Mouse (Mus musculus): ENCODE results near the gene Spcs1.

The Spcs1 gene

GRCm38 (mm10) chr14:31001307-31002205, at the start of gene Spcs1, which contains the start of gene Glt8d1:
Gene Spcs1 (minus strand): TSS chr14:31001672.
Gene Glt8d1 (plus strand): TSS chr14:31001400.
- DNase-seq (ENCODE audit: low spot score): peak; percentile 71

DNA sequence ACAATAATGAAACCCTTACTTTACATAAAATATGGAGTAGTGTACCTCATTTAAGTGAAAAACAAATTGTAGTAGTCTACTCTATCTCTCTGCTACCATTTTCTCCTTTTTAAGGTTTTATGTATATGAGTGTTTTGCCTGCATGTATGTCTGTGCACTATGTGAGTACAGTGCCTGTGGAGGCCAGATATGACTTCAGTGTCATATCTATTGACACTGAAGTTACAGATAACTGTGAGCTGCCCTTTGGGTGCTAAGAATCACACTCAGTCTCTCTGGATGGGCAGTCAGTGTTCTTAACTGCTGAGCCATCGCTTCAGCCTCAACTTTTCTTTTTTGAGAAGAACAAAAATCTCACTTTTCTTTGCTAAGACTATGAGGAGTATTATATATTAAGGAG, 44.3 kb upstream of the Spcs1 start:
- no peak for DNase-seq (ENCODE audit: low spot score)

- DNase-seq (ENCODE audit: low spot score): no peak
Observed at GRCm38 (mm10) chr14:31045296-31045695, 43.8 kb upstream of the Spcs1 start.

GRCm38 (mm10) chr14:31025785-31026184, 24.3 kb upstream of the Spcs1 start:
- no peak for DNase-seq (ENCODE audit: low spot score)

- DNase-seq (ENCODE audit: low spot score): peak; percentile 60
Observed at GRCm38 (mm10) chr14:31022579-31022978, 21.1 kb upstream of the Spcs1 start.

- peak; percentile 62 for DNase-seq (ENCODE audit: low spot score)
Observed at GRCm38 (mm10) chr14:31019331-31020205, 18.1 kb upstream of the Spcs1 start.

DNA sequence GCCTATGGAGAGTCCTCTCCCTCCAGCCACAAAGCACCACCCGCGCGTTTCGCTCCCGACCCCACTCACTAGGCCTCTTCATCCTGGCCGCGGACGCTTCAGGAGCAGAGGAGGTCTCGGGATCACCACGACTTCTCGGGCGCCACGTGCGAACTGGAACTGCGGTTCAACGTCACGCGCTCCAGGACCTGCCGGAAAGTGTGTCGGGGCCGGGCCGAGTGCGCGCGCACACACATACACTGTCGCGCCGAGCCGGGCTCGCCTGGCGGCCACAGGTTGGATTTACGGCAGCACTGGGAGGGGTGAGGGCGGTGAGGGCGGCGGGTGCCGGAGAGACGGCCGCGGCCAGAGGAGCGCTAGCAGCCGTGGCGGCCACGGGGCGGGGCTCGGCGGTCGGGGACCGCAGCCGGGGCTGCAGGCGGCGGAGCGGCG, 17.4 kb upstream of the Spcs1 start, which contains the start of the genes Pbrm1 and Gnl3:
TSS of gene Pbrm1 (plus strand) at position 279 of the 432 bp plus-strand sequence.
TSS of gene Gnl3 (minus strand) at position 293 of the 432 bp plus-strand sequence.
- DNase-seq (ENCODE audit: low spot score): peak; percentile 87

GRCm38 (mm10) chr14:31017854-31018253, 16.4 kb upstream of the Spcs1 start:
- peak; percentile 57 for DNase-seq (ENCODE audit: low spot score)

DNA sequence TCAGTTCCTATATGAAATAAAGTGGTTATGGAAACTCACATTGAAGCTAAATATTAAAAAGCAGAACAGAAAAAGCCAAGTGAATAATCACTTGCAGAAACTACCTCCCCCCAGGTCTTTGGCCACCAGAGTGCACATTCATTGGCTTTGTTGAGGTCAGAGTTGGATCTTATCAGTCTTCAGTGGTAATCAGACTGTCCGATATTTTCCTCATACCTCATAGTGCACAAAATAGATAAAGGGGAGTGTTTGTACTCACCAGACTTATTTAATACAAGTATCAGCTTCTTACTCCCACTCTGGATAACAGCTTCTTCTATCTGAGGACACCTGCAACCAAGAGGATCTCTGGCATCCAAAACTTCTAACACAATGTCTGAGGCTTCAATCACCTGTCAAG, 14.6 kb upstream of the Spcs1 start:
- DNase-seq (ENCODE audit: low spot score): no peak

DNA sequence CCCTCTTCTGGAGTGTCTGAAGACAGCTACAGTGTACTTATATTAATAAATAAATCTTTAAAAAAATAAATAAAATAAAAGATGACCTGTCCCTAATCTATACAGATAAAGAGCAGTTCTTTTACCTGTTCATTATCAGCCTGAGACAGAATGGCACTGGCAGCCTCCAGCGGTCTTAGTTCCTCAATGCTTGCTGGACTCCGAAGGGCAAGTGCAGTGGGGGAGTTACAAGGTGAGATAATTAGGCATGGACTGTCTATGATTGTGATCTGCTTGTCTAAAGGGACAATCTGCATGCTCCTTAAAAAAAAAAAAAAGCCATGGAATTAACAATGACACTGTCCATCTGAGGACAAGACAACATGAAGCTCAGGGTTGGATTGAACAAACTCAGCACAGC, 12.5 kb upstream of the Spcs1 start:
- no peak for DNase-seq (ENCODE audit: low spot score)

DNA sequence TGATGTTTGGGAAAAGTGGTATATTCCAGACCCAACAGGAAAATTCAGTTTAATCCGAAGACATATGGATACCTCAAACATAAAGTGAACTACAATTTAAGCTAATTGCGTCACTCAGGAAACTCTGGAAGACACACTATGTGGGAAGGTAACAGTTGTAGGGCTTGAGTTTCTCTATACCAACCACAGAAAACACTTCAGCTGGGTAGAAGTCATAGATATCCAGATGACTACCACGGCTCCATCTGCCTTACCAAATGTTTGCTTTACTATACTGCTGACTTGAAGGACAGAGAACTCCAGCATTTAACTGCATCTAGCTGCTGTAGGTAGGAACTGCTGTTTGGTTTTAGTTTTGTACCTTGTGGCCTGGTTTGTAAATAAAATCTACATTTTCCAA, 10.1 kb upstream of the Spcs1 start:
- no peak for DNase-seq (ENCODE audit: low spot score)

DNA sequence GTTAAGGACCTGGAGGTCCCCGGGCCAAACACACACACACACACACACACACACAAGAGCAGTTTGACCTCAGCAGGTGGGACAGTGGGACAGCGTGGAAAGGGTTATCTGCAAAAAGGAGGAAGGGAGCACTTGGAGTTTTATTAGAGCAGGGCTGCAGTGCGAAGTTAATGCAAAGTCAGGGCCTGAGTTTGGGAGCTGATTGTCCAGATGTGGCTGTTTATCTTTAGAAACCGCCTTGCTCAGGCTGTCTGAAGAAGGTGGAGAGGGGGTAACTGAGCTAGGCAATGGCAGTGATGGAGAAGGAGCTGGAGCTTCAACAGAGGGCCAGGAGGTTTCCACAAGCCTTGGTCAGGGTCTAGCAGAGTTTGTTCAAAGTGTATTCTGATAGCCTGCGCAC, 5.3 kb upstream of the Spcs1 start:
- DNase-seq (ENCODE audit: low spot score): no peak

DNA sequence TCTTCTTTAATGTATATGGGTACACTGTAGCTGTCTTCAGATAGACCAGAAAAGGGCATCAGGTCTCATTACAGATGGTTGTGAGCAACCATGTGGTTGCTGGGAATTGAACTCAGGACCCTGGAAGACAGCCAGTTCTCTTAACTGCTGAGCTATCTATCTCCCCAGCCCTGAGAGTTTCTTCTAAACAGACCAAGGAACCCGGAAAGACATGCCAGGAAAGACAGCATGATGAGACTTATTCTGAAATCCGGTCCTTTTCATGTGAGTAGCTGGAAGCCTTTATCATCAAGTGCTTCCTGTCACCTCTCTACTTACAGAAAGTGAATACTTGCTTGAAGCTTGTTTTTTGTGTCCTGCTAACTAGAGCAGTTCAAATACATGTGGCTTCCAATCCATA, 3.1 kb upstream of the Spcs1 start:
- DNase-seq (ENCODE audit: low spot score): no peak

GRCm38 (mm10) chr14:31000816-31001306, 611 bp downstream of the Spcs1 start:
- DNase-seq (ENCODE audit: low spot score): peak; percentile 23

- no peak for DNase-seq (ENCODE audit: low spot score)
Observed at GRCm38 (mm10) chr14:31000356-31000755, 1.1 kb downstream of the Spcs1 start.

- no peak for DNase-seq (ENCODE audit: low spot score)
Observed at GRCm38 (mm10) chr14:30996417-30996816, 5.1 kb downstream of the Spcs1 start.

DNA sequence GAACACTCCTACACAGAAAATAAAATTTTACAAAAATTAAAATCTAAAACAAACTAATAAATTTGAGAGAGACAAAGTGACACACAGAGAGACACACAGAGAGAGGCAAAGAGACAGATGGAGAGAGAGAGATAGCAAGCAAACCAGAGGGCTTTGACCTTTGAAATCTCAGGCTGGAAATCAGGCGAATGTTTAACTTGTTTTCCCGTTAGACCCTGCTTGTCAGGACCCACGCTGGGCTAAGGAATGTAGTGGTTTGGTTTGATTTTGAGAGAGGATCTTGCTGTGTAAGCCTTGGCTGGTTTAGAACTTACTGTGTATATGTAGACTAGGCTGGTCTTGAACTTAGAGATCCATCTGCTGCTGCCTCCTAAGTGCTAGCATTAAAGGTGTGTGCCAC, 25.2 kb downstream of the Spcs1 start:
- no peak for DNase-seq (ENCODE audit: low spot score)

DNA sequence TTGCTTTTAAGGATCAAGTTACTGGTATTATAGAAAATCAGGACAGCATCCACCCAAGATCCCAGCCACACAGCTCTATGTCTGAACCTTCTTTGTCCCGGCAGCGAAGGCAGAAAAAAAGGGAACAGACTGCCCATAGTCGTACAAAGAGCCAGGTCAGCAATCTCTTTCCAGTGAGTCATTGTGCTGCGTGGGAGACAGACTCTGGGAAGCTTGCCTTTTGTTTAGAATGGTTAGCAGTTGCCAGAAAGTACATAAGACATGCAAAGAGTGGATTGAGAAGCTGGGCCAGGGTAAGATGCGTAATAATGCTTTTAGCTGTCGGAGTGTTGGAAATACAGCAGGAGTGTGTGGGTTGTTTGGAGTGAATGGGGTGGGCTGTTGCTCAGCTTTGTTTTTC, 27.3 kb downstream of the Spcs1 start:
- DNase-seq (ENCODE audit: low spot score): peak; percentile 69

GRCm38 (mm10) chr14:30960366-30960765, 41.1 kb downstream of the Spcs1 start:
- no peak for DNase-seq (ENCODE audit: low spot score)

DNA sequence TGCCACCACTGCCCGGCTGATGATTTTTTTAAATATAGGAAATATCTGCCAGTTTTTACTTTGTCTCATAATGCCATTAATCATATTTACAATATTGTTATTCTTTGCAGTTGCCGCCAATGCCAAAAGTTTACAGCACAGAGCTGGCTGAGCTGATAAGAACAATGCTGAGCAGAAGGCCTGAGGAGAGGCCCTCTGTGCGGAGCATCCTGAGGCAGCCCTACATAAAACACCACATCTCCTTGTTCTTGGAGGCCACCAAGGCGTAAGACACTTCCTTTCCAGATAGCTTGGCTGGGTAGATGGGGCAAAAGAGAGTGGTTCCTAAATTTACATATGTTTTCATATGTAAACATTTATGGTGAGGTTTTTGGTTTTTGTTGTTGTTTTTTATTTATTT, 42.4 kb downstream of the Spcs1 start:
- no peak for DNase-seq (ENCODE audit: low spot score)

DNA sequence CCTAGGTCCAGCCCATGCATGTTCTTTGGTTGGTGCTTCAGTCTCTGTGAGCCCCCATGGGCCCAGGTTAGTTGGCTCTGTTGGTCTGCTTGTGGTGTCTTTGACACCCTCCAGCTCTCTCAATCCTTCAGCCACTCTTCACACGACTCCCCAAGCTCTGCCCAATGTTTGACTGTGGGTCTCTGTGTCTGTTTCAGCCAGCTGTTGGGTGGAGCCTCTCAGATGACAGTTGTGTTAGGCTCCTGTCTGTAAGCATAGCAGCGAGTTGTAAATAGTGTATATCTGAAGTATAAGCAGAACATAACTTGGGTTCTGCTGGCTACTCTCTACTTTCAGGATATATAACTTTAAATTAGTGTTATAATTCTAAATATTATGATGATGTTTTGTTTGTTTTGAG, 43.0 kb downstream of the Spcs1 start:
- DNase-seq (ENCODE audit: low spot score): no peak

DNA sequence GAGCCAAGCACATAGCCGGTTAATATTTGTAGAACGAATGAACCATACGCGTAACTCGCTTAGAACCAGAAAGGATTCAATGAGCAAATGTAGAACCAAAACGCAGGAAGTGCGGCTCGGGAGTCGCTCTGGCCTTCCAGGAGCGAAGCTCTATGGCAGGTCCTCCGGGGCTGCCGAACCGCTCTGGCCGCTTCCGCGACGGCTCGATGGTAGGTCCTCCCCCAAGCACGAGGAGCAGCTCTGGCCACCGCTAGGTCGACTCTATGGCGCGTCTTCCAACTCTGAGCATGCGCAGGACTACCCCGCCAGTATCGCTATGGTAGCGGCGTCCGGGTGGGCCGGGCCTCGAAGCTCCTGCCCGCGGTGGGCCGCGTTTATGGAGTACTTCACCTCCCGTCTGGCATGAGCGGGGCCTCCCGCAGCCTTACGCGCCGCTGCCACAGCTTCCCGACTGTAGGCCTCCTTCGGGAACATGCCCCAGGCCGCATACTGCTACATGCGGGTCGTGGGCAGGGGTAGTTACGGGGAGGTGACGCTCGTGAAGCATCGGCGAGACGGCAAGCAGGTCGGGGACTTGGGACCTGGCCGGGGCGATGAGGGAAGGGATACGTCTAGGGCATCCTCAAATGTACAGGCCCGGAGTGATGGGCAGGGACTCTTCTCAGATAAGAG, 50.2 kb downstream of the Spcs1 start, which contains the start of gene Nek4:
TSS of gene Nek4 (plus strand) at position 224 of the 672 bp plus-strand sequence.
- peak; percentile 88 for DNase-seq (ENCODE audit: low spot score)
